Mouse (Mus musculus): ENCODE measurements around the gene En2. TPM values are rescaled to one million over a fixed set of nuclear protein-coding genes. Genes with fewer than 3 reads are reported as not detected.

Gene En2
- polyA plus RNA-seq, 3 experiments from 2014 or later: not detected

DNA sequence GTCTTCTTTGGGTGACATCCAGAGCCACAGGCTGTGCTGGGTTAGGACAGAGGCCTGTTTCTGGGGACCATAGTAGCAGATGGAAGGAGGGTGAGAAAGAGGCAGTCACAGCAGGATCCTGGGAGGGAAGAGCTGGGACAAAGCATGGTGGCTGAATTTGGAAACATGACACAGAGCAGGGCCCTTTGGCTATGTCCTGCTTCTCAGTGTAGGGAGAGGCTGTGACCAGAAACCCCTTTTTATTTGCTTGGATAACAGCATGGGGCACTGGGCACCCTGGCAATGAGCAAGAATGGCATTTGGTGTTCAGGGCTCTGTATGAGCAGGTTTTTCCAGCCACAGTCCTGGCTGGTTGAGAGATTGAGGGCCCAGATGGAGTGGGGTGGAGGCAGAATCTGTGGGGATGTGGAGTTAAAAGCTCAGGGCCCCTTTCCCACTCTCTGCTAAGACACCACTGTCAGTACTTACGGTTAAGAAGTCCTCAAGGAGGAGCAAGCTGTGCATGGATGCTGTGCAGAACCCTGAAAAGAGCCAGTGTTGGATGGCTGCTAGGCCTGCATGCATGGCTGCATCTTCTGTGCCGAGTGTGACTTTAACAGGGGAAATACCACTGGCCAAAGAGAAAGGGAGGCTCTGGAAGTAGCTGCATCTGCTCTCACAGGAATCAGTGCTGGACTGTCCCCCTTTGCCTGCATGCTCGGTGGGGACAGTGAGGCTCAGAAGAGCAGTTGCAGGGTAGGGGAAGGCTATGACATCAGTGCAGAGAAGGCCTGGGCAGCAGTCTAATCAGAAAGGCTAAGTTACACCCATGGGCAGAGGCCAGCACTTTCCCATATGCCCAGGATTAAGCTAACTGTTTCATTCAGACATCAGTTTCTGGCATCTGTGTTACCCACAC, 26.0 kb downstream of the En2 start:
- ATAC-seq: no peak

DNA sequence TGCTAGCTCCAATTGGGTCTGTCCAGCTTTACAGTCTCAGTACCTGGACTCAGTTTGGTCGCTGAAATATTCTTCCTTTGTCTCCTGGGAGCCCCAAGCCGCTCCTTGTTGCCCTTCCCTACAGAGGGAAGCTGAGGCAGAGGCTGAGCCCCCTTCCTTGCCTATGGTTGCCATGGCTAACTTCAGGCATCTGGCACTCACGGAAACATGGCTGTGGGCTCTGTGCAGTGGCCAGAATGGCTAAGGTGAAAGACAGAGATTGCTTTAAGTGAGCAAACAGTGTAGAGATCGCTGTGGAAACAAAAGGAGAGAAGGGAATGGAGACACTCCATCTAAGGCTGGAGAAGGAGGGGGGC, 26.6 kb downstream of the En2 start:
- no peak for ATAC-seq

DNA sequence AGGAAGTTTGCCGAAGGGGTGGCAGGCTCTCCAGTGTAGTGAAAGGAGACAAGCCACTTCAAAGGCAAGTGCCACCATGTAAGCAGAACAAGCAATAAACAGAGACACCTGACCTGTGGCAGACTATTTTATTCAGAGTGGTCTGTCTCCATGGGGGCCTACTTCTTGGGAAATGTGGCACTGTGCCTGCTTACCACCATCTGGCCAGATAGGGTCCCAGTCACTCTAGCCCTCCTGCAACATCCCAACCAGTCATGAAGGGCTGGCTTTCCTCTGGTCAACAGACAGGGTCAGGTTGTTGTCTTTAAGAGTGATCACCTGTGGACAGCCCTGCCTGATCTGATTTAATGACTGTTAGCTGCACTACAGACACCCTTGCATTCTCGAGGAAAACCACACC, 30.0 kb downstream of the En2 start:
- no peak for ATAC-seq

DNA sequence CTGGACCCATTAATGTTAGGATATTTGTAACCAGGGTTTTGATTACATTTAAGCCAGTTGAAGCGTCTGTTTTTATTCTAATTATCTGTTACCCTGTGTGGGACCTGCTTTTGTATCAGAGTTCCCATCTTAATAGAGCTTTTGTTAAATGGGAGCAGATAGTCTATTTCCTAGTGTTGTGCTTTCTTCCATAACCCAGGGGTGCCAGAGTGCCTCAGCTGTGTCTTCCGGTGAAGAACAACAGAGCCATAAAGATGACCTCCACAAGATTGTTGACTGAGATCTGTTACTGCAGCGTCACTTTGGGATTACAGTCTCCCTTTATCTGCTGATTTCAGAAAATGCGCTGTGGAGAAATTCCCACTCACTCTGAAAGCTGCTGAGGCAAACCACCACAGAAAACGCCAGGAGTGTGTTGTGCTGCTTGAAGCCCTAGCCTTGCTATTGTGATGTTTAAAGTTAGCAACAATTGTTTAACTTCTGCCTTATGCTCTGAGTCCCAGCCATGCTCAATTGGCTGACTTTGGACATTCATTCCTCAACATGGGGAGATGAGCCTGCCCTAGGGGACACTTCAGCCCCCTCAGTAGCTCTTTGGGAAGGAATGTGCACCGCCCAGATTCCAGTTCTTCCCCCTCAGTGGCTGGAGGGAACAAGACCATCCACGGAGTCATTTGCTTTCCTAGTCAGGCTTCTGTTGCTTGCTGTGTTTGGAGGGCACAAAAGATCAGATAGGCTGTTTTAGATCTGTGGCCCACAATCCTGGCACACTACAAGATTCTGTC, 33.8 kb downstream of the En2 start:
- ATAC-seq: no peak

DNA sequence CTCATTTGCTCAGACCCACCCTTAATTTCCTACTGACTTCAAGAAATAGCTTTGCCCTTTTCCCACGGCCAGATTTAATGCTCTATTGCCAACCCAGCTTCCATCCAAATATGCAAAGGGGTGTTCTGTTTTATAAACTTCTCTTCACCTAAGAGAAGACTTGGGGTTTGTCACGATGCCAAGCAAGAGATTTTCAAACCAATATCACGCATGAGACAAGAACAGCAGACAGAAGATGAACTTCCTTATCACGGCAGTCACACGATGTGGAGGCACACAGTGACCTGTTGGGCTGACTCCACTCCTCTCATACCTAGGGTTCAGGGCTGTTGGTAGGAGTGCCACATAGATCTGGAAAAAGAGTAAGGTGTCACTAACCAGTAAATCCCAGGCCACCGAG, 37.6 kb downstream of the En2 start:
- ATAC-seq: no peak

DNA sequence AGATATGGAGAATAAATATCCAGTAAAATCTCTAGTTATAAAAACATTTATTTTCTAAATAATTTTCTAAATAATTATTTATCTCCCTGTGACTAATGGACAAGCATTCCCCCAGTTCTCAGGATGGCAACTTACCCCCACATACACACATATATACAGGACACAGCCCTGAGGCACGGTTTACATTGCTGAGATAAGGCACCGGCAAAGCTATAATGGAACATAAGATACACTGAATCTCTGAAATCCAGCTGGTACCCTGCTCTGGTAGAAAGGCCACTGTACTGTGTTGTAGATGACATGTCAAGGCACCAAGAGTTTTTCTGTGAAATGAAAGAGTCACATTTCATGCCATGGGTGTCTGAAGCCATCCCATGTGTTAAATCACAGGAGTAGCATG, 39.2 kb downstream of the En2 start:
- ATAC-seq: no peak

DNA sequence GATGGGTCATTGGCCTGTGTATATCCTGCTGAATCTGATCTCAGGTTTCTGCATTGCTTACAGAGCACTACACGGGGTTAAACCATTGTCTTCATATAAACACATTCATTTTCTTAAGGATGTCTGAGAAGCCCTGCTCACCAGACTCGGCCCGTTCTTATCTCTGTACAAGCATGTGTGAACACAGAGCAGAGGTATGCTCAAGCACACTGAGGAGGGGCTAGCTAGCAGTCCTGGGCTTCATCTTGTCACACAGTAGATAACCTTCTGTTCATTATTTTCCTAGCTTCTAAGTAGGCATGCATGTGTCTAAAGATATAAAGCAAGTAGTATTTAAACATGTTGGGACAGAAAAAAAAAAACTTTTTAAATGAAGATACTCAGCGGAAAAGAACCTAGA, 41.0 kb downstream of the En2 start:
- ATAC-seq: no peak

DNA sequence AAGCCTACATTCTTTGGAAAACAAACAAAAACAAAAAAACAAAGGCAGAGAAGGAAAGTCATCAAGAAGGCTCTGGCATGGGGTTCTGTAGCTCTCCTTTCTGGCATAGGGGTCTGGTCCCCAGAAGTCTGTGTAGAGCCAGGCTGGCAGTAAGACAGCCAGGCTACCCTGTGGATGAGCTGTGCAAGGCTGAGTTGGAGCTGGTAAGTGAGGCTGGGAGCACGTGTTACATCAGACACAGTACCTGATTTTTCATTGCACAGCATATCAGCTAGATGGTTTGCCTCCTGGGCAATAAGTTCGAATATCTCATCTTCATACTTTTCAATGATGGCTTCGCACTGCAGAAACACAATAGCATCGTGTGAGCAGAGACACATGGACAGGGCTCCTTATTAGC, 41.5 kb downstream of the En2 start:
- ATAC-seq: no peak

DNA sequence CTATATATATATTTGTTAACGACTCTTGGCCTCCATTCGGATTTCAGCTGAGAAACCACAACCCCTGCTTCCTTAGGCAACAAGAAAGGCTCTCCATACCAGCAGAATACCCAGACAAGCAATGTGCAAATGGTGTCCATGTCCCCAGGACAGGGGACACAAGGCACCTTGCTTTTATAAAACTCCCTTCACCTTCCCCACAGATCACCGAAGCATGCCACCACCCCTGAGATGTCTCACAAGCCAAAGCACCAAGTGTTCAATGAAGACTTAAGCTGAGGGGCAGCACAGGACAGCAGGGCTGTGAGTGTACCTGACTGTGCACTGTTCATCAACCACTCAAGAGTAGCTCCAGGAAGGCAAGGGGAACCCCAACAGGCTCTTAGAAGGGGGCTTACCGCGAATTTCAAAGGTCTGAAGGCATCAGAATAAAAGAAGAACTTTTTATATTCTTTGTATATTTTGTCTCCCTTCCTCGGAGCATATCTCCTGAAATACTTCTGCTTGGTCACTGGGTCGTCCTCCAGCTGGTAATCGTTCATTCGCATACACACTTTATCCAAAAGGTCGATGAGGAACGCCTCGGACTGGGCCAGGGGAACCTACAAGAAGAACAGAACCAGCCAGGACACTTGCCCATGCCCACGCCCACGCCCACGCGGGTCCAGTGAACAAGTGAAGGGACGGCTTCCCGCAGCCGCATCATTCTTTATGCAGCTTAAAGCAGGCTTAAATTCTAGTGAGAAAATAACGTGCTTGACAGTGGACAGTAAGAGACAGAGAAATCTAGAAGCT, 43.4 kb downstream of the En2 start:
- ATAC-seq: no peak

DNA sequence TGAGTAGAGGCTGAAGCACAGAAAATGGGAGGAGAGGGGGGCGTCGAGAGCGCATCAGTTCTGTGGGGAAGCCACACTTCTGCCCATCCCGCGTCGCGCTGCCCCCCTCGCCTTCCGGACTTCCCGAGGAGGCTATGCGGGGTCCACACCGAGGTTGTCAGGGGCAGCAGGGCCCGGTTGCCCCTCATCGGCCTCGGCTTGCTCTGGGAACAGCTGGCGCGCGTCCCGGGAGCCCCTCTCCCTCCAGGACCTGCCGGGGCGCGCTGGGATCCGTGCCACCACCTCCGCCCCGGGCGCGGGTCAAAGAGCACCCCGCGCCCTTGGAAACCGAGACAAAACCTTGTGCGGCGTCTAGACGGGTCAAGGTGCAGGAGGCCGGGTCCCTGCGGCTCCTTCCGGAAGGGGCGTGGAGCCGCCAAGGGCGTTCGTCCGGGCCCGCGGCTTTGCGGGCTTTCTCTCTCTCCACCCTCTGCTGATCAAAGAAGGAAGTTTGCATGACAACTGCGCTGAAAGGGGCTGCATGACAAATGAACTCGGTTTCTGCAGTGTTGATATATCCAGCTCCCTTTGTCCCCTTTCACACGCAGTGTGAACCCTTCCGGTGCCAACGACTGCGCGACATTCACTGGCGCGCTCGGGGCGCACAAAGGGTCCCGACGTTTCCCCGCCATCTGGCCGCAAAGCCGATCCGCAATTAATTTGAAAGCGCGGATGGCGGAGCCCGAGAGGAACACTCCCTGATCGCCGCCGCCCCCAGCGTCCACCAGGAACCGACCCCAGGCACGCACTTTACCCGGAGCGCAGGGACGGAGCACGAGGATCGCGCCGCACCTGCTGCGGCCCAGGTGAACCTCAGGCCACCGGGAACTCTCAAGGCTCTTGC, 44.3 kb downstream of the En2 start:
- no peak for ATAC-seq

DNA sequence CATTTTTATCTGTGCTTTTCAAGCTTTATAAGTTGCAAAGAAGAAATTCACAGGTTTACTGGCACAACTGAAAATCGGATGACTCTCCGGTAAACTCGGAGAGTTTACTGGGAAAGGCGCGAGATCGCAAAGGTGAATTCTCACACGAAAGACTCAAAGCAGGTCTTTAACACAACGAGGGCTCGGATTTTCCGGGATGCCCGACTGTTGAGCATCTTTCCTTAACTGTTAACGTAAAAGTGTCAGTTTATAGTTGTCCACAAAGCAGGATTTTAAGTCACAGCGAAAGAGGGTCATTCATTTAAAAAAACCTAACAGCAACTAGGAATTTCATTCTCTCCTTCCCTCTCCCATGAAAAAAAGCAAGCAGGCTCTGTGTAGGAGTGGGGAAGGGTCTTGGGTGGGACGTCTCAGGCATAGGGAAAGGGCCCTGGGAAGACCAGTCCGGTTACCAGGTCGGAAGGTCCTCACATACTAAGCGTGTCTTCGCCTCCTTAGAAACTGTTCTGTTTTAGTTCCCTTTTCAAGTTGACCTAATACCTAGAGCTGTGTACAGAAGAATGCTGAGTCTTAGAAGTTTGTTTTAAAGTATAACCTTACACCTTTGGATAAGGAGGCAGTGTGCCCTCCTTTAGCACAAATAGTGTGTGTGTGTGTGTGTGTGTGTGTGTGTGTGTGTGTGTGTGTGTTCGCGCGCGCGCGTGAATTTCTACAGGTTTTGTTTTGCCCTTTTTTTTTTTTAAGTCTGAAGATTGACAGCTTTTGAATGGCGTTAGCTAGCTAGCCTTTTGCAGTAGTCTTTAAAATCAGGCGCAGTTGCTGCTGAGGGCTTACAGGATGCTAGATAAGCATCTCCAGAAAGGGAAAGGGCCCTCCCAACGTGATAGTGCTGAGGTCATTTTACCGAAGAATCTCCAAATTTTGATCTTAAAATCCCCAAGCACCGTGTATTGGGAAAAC, 45.4 kb downstream of the En2 start:
- ATAC-seq: no peak

DNA sequence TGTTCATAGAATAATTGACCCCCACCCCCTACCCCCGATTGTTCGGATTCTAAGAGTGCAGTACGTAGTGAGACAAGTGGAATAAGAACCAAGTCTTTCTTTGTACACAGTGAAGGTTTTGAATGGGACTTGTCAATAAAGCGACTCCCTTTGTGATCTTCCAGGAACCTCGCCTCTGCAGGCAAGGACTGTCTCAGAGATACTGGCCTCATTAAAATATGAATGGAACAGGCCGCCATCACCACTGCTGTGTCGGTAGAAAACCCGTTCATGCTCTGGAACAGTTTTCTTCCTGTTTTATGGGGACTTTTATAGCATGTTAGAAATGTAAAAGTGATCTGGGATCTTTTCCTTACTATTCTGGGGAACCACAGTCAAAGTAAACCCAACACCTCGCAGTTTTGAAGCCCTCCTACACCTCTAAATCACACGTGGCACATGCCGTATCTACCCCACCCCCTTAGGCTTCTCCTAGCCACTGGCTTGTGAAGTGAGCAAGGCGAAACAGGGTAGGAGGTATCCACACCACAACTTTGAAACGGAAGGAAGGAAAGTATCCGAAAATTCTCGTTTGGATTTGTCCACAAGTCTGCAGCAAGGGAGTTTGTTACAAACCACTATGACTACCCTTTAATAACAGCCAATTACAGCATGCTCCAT, 46.3 kb downstream of the En2 start:
- ATAC-seq: no peak

DNA sequence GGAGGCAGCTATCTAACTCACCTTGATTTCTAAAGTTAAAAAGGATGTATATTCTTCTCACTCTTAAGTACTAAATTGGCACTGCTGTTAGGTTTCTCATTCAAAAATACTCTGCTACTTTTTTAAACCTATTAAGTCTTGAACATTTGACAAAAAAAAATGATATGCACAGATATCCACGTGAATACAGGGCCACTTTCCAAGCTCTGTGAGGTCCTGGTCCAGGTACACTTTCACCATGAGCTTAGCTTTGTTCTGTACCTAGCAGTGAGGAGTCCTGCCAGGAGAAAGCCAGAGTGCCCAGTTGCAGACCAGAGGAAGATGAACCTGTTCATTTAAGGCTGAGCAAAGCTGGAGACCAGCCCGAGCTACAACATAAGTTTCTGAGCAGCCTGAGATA, 47.9 kb downstream of the En2 start:
- ATAC-seq: no peak

DNA sequence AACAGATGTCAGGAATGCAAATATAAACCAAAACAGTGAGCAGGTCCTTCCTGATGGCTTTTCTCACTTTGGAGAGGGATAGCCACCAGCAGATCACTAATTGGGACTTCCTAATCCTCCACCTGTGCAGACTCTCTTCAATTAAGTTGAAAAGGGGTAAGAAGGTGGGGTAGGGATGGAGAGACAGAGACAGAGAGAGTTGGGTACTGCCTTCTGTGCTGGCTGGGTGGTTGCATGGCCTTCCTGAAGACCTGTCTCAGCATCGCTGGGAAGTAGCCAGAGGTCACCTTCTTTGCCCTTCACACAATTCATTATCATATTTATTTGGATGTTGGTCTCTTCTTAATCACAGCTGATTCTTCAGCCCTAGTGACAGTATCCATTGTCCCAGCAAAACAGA, 54.1 kb downstream of the En2 start:
- no peak for ATAC-seq

Other genes with a start within 250 kb of the En2 start
- 10 to 100 TPM; 22.3 to 43.4 (median 26.7) TPM for gene Insig1, start 94.3 kb upstream of the En2 start, polyA plus RNA-seq (2017; shearing (Covaris generic))
- gene Cnpy1, start 80.1 kb downstream of the En2 start, polyA plus RNA-seq (2017; shearing (Covaris generic)): not detected
- 10 to 100 TPM in 2 of 3 experiments, 1 to 10 TPM in 1; 9.1 to 14.9 (median 13.9) TPM for gene Rbm33, start 151.4 kb downstream of the En2 start, polyA plus RNA-seq (2017; shearing (Covaris generic))